Comparison of ENCODE assay signal across 14 mouse cellular contexts in genomic region chr4:50145926-50146325, GRCm38 (mm10).
"Had no signal": no experiment of that assay in that cellular context is flagged by ENCODE, and none has a peak within 500 bp of the region (broad histone marks: within the 10 kb centered on the region; RNA-seq: fewer than 3 reads in every experiment).

No protein-coding gene starts in this region.

- DNase-seq: kidney, adult 2 months; kidney, postnatal 14 days; lung, adult 2 months; lung, postnatal 36 days; right cerebral cortex, postnatal 4 days; thymus, postnatal 36 days had no signal

- H3K27me3 ChIP-seq: kidney, embryonic 15.5 days; liver, embryonic 15.5 days; stomach, embryonic 15.5 days had no signal

- H3K27ac ChIP-seq: kidney, embryonic 15.5 days; limb, embryonic 10.5 days; liver, embryonic 15.5 days; stomach, embryonic 15.5 days had no signal

- H3K9me3 ChIP-seq: kidney, embryonic 15.5 days; limb, embryonic 10.5 days; liver, embryonic 15.5 days; stomach, embryonic 15.5 days had no signal

- ATAC-seq: intestine, embryonic 16.5 days; lung, postnatal 0 days; midbrain, embryonic 16.5 days had no signal

- H3K4me2 ChIP-seq: kidney, embryonic 15.5 days; liver, embryonic 11.5 days; liver, embryonic 15.5 days; stomach, embryonic 15.5 days had no signal

- H3K4me1 ChIP-seq: kidney, embryonic 15.5 days; limb, embryonic 10.5 days; liver, embryonic 15.5 days; stomach, embryonic 15.5 days had no signal

- H3K4me3 ChIP-seq: kidney, embryonic 15.5 days; limb, embryonic 10.5 days; liver, embryonic 15.5 days; stomach, embryonic 15.5 days had no signal

- H3K36me3 ChIP-seq: kidney, embryonic 15.5 days; limb, embryonic 10.5 days; liver, embryonic 15.5 days; stomach, embryonic 15.5 days had no signal

- H3K9ac ChIP-seq: kidney, embryonic 15.5 days; liver, embryonic 15.5 days; stomach, embryonic 15.5 days had no signal
